Mouse (Mus musculus) CD4-positive helper T cell, adult 2 months (primary cell): ENCODE data around the gene Ube2l3.
A peak's percentile ranks its signal among the peaks of the same experiment; 100 is the strongest.

ENCODE experiments used
- DNase-seq: peaks from one replicate; pipeline ENCODE4 v3.0.0-alpha.2; 2012; ENCODE audit warnings: low read depth, missing footprints, low spot score

The Ube2l3 gene

GRCm38 (mm10) chr16:17148084-17148483 lies 54.4 kb downstream of the Ube2l3 start:
- DNase-seq, result peak; percentile 32

DNA sequence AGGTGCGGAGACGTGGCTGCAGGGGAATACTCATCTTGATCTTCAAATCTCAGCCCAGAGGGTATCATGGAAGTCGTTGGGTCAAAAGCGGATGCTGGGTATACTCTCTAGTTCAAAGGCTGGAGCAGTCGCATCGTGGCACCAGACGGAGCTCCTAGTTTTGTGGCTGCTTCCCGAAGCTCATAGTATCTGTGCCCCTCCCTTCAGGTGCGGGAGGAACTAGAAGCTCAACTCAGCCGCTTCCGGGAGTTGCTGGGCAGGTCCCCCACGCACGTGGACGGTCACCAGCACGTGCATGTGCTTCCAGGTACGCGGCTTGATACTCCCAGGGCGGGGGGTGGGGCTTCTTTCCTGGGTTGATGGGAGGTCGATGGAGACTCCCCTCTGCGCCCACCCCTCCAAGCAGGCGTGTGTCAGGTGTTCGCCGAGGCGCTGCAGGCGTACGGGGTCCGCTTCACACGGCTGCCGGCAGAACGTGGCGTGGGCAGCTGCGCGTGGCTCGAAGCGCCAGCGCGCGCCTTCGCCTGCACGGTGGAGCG lies 55.0 kb downstream of the Ube2l3 start:
- DNase-seq, result peak; percentile 70

DNA sequence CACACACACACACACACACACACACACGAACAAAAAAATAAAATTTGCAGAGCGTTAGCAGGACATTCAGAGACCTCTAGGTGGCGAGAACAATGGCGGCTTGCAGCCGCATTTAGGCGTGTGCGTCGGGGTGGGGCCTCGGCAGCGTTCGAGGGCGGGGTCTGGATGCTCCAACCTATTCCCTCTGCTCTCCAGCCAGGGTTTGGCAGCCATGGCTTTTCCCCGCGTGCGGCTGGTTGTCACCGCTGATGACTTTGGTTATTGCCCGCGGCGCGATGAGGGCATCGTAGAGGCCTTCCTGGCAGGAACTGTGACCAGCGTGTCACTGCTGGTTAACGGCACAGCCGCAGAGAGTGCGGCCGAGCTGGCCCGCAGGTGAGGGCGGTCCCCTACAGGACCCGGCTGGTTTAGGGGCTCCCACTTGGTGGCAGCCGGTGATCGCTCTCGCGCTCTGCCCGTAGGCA lies 55.6 kb downstream of the Ube2l3 start, which contains the start of gene Ccdc116:
Ccdc116 (minus strand) TSS at position 458 of the 464 bp plus-strand sequence.
- peak; percentile 91 for DNase-seq

DNA sequence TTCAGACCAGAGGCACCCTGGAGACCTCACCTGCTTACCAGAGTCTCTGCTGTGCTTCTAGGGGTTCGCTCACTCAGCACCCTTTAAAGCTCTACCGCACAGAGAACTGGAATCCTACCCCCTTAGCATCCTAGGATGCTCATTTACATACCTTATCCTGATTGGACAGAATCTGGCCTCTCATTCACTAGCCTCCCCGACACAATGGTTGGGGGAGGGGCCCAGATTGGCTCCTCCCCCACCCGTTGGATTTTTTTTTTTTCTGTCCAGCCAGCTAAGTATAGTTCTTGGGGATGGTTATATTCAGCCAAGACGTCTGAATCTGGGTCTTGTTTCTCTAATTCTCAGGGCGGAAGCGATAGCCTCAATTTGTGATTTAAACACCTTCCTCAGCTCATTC lies 58.1 kb downstream of the Ube2l3 start, which contains the start of gene Ydjc:
Ydjc (plus strand) TSS at position 283 of the 400 bp plus-strand sequence.
- DNase-seq, result peak; percentile 23

DNA sequence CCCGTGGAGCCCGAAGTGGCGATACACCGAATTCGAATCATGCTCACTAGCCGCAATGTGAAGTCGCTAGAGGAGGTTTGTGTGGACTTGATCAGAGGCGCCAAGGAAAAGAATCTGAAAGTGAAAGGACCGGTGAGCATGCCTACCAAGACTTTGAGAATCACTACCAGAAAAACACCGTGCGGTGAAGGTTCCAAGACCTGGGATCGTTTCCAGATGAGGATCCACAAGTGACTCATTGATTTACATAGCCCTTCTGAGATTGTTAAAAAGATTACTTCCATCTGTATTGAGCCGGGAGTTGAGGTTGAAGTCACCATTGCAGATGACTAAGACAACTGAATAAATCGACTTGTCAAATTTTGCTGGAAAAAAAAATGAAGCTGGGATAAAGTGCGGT lies 65.1 kb downstream of the Ube2l3 start:
- DNase-seq, result no peak

- peak; percentile 20 for DNase-seq
Observed at GRCm38 (mm10) chr16:17132906-17133200, 69.6 kb downstream of the Ube2l3 start.

DNA sequence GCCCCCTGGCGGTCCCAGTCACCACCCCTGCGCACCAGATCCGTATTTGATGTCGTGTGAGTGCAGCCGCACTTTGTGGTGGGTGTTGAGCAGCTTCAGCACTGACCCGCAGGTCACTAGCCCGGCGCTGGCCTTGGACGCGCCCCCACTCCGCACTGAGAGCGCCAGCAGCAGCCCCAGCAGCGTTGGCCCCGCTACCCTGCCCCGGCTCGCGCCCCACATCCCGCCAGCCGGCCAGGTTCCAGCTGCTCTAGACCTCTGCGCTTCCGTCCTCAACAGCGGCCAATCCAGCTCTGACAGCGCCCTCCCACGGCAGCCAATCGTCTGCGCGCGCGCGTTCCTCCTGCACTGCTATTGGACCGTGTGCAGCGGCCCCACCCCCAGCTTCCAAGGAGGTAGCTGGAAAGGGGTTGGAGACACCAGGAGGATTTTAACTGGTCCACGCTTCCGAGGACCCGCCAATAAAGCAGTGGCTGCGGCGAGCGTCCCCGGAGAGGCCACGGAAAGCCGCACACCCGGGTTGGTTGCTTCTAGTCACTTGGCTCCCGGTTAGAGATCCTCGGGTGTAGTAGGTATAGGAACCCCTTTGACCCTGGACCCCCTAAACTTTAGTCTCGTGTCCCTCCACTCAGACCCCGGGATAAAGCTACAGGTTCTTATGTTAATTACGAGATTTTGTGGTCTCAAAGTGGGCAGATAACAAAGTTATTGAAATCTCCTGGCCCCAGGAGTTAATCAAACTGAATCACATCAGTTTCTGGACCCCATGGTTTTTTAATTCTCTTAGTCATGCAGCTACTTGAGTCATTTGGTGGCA lies 70.2 kb downstream of the Ube2l3 start, which contains the start of gene Sdf2l1:
Sdf2l1 (minus strand) TSS at position 295 of the 817 bp plus-strand sequence.
- DNase-seq, result peak; percentile 95

- DNase-seq, result peak; percentile 70
Observed at GRCm38 (mm10) chr16:17131191-17132088, 71.0 kb downstream of the Ube2l3 start.

GRCm38 (mm10) chr16:17127292-17127691 lies 75.2 kb downstream of the Ube2l3 start:
- DNase-seq, result peak; percentile 74

DNA sequence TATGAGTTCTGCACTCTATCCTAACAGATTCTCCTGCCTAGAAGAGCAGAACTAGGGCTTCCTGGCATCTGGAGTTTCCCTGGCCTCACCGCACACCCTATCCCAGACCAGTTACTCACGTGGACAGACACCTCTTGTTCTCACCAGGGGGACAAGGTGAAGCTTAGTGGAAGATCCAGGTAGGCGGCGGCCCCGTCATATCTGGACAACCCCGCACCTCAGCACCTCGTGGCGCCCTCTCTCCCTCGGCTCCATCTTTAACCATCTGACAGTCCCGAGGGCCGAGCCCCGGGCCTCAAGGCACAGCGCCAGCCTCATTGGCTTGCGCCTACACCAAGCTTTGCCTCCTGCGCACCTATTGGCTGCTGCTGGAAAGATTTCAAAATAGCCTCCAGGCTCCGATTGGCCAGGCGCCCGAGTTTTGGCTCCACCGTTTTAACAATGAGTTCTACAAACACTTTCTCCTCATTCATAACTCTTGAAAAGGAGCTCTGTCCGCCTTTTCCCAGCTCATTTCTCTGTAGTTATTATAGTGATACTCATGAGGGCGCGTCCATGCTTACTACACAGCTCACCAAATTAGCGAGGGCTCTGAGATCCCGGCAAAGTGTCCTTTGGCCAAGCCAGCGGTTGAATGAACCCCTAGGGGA lies 77.5 kb downstream of the Ube2l3 start, which contains the start of gene 2610318N02Rik:
2610318N02Rik (minus strand) TSS at position 297 of the 650 bp plus-strand sequence.
- DNase-seq, result peak; percentile 83

DNA sequence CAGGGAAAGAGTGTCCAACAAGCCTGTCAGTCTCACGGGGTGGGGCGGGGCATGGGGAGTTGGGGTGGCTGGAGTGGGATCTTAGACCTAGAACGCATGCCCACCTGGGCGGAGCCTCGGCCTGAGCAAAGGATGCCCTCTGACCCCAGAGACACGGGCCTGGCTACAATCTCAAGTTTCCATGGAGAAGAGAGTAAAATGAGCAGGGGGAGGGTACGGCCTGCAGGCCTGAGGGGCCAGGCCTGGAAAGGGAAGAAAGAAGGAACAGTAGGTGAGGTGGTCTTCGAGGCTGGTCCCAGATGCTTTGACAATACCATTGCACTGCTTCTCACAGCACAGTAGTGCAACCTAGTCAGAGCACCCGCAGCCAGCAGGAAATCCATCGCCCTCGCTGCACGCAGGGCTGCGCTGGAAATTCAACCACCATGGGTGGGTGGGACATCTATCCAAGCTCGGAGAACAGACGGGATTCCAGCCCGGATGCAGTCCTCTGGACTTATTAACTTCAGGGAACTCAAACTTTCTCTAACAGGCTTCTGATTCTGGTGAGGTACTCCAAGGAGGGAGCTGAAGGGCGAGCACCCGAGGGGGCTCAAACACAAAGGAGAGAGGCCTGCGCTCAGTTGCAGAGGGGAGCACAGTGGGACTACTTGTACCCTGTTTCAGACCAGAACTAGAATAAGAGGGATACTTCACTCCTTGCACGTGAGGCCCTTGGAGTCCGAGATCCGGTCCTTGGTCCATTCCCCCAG lies 78.2 kb downstream of the Ube2l3 start:
- DNase-seq, result peak; percentile 10

GRCm38 (mm10) chr16:17121569-17121968 lies 80.9 kb downstream of the Ube2l3 start:
- no peak for DNase-seq

DNA sequence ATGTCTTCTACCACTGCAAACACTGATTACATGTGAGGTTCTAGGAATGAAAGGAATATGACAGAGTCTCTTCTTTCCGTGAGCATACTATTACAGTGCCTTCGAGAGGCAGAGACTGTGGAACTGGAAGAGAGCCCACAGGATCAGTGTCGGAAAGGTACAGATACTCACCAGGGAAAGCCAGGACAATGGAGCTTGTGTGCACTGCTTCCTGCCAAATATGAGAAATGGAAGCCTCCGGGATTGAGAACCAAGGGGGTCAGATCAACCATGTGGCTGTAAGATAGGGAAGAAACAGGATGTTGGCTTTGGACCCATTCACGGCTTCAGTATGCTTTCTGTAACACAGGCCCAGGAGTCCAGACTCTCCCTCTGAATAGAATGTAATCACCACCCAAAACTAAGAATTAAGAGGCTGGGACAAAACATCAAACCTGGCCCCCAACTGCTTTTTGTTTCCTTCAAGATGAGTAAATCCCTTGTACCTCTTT lies 85.1 kb downstream of the Ube2l3 start:
- DNase-seq, result no peak

DNA sequence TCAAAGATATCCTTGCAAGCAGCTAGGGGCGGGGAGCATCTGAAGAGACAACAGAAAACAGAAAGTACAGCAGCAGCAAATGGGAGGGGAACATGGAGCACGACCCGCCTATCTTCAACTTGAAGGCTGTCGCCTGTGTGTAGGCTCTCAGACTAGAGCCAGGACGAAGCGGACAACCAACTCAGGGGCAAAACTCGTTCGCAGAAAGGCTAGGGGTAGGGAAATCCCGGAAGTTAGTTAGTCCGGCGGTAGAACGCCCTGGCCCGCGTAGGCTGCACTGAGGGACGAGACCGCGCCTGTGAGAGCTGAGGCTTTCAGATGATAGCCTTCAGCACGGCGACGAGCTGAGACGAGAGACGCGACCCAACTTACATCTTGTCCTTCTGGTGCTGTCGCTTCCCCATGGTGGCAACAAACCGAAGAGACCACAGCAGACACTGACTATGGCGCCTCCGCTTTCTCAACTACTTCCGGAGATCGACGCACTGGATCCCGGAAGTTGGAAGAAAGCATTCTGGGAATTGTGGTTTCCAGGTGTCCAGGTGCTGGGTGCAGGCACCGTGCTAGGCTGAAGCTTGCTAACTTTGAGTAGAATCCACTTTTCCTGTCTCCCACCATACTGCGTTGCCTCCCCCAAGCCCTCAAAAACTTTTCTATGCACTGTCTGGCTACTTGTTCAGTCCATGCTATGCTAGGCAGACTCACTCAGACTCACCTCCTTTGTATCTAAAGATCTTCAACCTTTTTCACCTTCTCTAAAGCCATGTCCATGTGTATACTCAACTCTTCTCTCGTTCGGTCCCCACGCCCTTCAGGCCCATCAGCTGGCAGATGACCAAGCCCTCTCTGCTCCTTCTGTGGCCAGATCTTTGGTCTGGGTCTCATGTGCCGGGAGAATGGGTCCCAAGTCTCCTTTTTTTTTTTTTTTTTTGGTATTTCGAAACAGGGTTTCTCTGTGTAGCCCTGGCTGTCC lies 91.4 kb downstream of the Ube2l3 start, which contains the start of gene Ppil2:
Ppil2 (minus strand) TSS at position 487 of the 973 bp plus-strand sequence.
- peak; percentile 79 for DNase-seq

DNA sequence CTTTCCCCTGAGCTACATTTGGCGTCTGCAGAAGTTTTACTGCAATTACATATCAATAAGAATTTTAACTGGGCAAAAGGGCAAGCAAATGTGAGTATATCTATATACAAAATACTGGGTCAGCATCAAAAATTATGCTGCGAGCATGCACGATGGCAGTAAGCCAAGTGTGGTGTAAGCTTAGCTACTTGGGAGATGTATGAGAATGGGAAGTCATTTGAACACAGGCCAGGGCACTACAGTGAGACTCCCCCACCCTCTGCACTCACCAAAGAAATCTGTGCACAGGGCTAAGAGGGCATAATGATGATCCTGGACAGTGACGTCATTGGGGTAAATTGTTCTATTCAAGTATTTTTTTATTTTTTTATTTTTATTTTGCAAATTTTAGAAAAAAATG lies 97.8 kb downstream of the Ube2l3 start:
- no peak for DNase-seq

GRCm38 (mm10) chr16:17102630-17103220 lies 99.7 kb downstream of the Ube2l3 start:
- no peak for DNase-seq
